Mouse (Mus musculus): ENCODE data around the gene C1qtnf2.
A peak's percentile ranks its signal among the peaks of the same experiment; 100 is the strongest.

- TF ChIP-seq POLR2A (IDR thresholded peaks at IDR 0.05; ENCODE audit: insufficient read depth, low read depth, low read length) (no peak), CTCF (IDR thresholded peaks at IDR 0.05; ENCODE audit: insufficient read depth, low read depth, low read length) (peak; percentile 52)
These were observed 18.6 kb downstream of the C1qtnf2 start for GRCm38 (mm10) chr11:43492663-43493062.
